Mouse (Mus musculus): ENCODE measurements around the gene Ciita. TPM values are rescaled to one million over a fixed set of nuclear protein-coding genes. Genes with fewer than 3 reads are reported as not detected.

Ciita gene
- polyA plus RNA-seq, 1 experiment, result 0.01 TPM

DNA sequence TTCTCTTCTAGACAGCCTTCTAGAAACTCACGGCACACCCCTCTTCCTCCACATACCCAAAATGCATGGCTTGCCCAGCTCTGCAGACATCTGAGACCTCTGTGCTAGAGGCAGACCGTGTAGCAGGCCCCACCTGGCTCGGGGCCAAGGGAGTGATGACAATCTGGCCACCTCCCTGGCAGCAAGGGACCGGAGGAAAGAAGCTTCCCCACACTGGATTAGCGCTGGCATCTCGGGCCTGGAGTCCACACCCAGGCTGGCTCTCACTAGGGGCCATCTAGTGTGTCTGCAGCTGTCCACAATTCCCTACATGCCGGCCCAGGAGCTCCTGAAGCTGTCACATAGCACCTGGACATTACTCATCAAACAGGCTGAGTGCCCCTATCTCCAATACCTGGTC, 54.7 kb downstream of the Ciita start:
- Histone ChIP-seq H3K27me3 (ENCODE audit: control insufficient read depth, insufficient read depth, insufficient read length) (no peaks in the 10 kb centered on the region), H3K79me2 (ENCODE audit: control insufficient read depth, insufficient read depth) (no peaks in the 10 kb centered on the region), H3K4me2 (ENCODE audit: low read depth) (no peak overlapping the region), H3ac (ENCODE audit: control insufficient read depth, insufficient read length) (no peak overlapping the region), H3K4me3 (no peak overlapping the region), H3K36me3 (ENCODE audit: control insufficient read depth, insufficient read depth) (no peaks in the 10 kb centered on the region)
- TF ChIP-seq E2F4 (IDR thresholded peaks at IDR 0.05; ENCODE audit: insufficient read depth) (no peak), MYOD1 (IDR thresholded peaks at IDR 0.05; ENCODE audit: control insufficient read depth in 1 of 3, insufficient read length in 2 of 3, low read depth in 2 of 3) (peak in 2 of 3 experiments; percentile 15 to 49), MYOG (IDR thresholded peaks at IDR 0.05; ENCODE audit: control insufficient read depth in 1 of 3, insufficient read depth in 1 of 3, insufficient read length in 2 of 3, low read depth in 2 of 3) (peak in 1 of 3 experiments; percentile 52)

DNA sequence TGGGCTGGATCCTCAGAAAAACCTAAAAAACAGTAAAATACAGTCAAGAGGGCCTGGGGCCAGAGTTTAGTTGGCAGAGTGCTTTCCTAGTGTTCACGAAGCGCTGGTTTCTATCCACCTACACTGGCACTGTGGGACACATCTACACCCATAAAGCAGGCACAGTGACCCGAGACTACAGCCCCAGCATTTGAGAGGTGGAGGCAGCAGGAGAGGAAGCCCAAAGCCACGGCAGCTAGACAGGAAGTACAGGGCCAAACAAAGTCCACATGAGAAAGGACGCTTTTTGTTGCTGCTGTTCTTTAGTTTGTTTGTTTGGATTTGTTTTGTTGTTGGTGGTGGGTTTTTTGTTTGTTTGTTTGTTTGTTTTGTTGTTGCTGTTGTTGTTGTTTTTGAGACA, 56.5 kb downstream of the Ciita start:
- no peak overlapping the region for H3K4me3 ChIP-seq
- no peaks in the 10 kb centered on the region for H3K36me3 ChIP-seq (ENCODE audit: control insufficient read depth, insufficient read depth)
- H3K27me3 ChIP-seq (ENCODE audit: control insufficient read depth, insufficient read depth, insufficient read length), result no peaks in the 10 kb centered on the region
- H3K79me2 ChIP-seq (ENCODE audit: control insufficient read depth, insufficient read depth), result peaks cover 7% of the 10 kb centered on the region
- no peak for TF ChIP-seq MYOD1 (IDR thresholded peaks at IDR 0.05; ENCODE audit: control insufficient read depth in 1 of 3, insufficient read length in 2 of 3, low read depth in 2 of 3)
- TF ChIP-seq MYOG (IDR thresholded peaks at IDR 0.05; ENCODE audit: control insufficient read depth in 1 of 3, insufficient read depth in 1 of 3, insufficient read length in 2 of 3, low read depth in 2 of 3), result no peak
- no peak for TF ChIP-seq SRF (IDR thresholded peaks at IDR 0.05; ENCODE audit: control insufficient read depth, insufficient read length, low read depth)
- no peak for TF ChIP-seq TCF3 (IDR thresholded peaks at IDR 0.05; ENCODE audit: insufficient read length, low read depth)
- TF ChIP-seq E2F4 (IDR thresholded peaks at IDR 0.05; ENCODE audit: insufficient read depth), result no peak
- TF ChIP-seq POLR2AphosphoS2 (IDR thresholded peaks at IDR 0.05; ENCODE audit: insufficient read length, low read depth), result no peak
- no peak for TF ChIP-seq REST (IDR thresholded peaks at IDR 0.05; ENCODE audit: insufficient read depth, insufficient read length)
- TF ChIP-seq USF1 (IDR thresholded peaks at IDR 0.05; ENCODE audit: low read depth), result no peak
- no peak for TF ChIP-seq TCF12 (IDR thresholded peaks at IDR 0.05; ENCODE audit: insufficient read depth, poor library complexity, severe bottlenecking)
- TF ChIP-seq CEBPB (IDR thresholded peaks at IDR 0.05; ENCODE audit: insufficient read depth, poor library complexity, severe bottlenecking), result no peak
- no peak for TF ChIP-seq POLR2A (IDR thresholded peaks at IDR 0.05; ENCODE audit: insufficient read length, low read depth)
- no peak for TF ChIP-seq MAX (IDR thresholded peaks at IDR 0.05; ENCODE audit: low read depth)
- H3K4me2 ChIP-seq (ENCODE audit: low read depth), result no peak overlapping the region
- no peak overlapping the region for H3ac ChIP-seq (ENCODE audit: control insufficient read depth, insufficient read length)

DNA sequence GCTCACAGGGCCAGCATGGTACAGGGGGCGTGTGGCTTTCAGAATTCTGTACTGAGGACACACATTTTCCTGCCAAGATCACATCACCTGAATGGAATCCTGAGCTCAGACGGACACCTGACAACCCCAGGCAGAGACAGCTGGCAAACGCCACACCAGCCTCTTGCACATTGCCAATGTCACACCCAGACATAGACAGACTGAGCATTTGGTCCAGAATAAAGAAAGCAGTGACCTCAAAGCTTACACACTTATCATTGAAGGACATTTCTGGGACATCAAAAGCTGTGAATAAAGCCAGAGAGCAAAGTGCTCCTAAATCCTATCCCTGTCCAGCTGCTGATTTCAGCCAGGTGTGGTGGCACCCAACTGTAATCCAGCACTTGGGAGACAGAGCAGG, 57.1 kb downstream of the Ciita start:
- H3K79me2 ChIP-seq (ENCODE audit: control insufficient read depth, insufficient read depth), result peaks cover 10% of the 10 kb centered on the region
- no peaks in the 10 kb centered on the region for H3K36me3 ChIP-seq (ENCODE audit: control insufficient read depth, insufficient read depth)
- no peak overlapping the region for H3K4me2 ChIP-seq (ENCODE audit: low read depth)
- H3K4me3 ChIP-seq, result no peak overlapping the region
- TF ChIP-seq REST (IDR thresholded peaks at IDR 0.05; ENCODE audit: insufficient read depth, insufficient read length) (no peak), MYOD1 (IDR thresholded peaks at IDR 0.05; ENCODE audit: control insufficient read depth in 1 of 3, insufficient read length in 2 of 3, low read depth in 2 of 3) (peak in 1 of 3 experiments; percentile 33), MYOG (IDR thresholded peaks at IDR 0.05; ENCODE audit: control insufficient read depth in 1 of 3, insufficient read depth in 1 of 3, insufficient read length in 2 of 3, low read depth in 2 of 3) (peak in 1 of 3 experiments; percentile 45)
- no peaks in the 10 kb centered on the region for H3K27me3 ChIP-seq (ENCODE audit: control insufficient read depth, insufficient read depth, insufficient read length)
- no peak overlapping the region for H3ac ChIP-seq (ENCODE audit: control insufficient read depth, insufficient read length)

DNA sequence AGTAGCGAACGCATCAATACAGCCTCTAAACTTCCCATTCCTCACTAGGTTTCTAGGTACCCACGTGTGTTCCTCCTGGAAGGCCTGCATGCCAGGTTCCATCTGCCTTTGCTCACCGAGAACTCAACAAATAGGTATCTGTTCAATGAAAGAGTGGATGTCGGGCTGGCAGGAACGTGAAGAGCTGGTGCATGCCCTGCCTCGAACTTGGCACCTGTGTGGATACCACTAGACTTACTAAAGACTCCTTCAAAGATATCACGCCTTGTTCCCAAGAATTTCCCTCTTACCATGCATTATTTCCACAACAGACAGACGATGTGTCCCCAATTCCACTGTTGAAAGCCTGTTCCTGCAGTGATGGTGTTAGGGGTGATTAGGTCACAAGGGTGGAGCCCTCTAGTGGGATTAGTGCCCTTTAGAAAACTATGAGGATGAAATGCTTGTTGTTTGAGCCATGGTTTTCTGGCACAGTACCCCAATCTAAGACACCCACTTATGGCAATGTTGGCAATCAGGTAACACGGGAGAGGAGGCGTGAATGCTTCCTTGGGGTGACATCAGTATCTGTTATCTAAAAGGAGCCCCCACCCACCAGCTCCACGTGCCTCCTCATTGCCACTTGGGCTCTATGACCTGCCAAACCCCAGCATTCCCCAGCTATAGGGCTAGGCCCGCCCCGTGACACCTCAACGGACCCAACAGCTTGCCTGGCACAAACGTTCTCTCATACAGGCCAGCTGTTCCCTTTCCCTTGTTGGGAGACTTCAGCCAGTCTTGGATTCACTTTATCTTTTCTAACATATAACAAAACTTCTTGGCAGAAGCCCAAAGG, 61.1 kb downstream of the Ciita start:
- Histone ChIP-seq H3ac (ENCODE audit: control insufficient read depth, insufficient read length) (peak overlapping the region; percentile 25), H3K36me3 (ENCODE audit: control insufficient read depth, insufficient read depth) (no peaks in the 10 kb centered on the region)
- TF ChIP-seq MAX (IDR thresholded peaks at IDR 0.05; ENCODE audit: low read depth) (no peak), MYOG (IDR thresholded peaks at IDR 0.05; ENCODE audit: control insufficient read depth in 1 of 3, insufficient read depth in 1 of 3, insufficient read length in 2 of 3, low read depth in 2 of 3) (peak in 1 of 3 experiments; percentile 21)

DNA sequence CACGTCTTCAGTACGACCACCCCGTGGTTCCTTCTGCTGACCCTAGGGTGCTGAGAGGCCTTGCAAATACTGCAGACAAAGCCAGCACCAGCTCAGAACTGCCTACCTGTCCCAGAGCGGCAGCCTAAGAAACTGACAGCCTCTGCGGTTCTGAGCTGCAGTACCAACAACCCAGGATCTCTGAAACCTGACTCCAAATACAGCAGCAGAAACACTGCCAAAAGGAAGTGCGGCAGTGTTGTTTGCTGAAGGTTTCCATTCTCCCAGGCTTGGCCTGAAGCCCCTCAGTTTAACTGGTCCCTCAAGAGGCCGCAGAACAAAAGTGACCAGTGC, 61.7 kb downstream of the Ciita start:
- no peaks in the 10 kb centered on the region for H3K36me3 ChIP-seq (ENCODE audit: control insufficient read depth, insufficient read depth)
- H3K4me3 ChIP-seq, result peak overlapping the region; percentile 49
- TF ChIP-seq MYOG (IDR thresholded peaks at IDR 0.05; ENCODE audit: control insufficient read depth in 1 of 3, insufficient read depth in 1 of 3, insufficient read length in 2 of 3, low read depth in 2 of 3) (no peak), TCF12 (IDR thresholded peaks at IDR 0.05; ENCODE audit: insufficient read depth, poor library complexity, severe bottlenecking) (no peak)
- H3ac ChIP-seq (ENCODE audit: control insufficient read depth, insufficient read length), result peak overlapping the region; percentile 25
- peaks cover 24% of the 10 kb centered on the region for H3K79me2 ChIP-seq (ENCODE audit: control insufficient read depth, insufficient read depth)
- H3K4me2 ChIP-seq (ENCODE audit: low read depth), result peak overlapping the region; percentile 96
- H3K27me3 ChIP-seq (ENCODE audit: control insufficient read depth, insufficient read depth, insufficient read length), result no peaks in the 10 kb centered on the region

More for the DNA sequence above, 61.1 kb downstream of the Ciita start:
- H3K4me2 ChIP-seq (ENCODE audit: low read depth), result peak overlapping the region; percentile 96
- H3K79me2 ChIP-seq (ENCODE audit: control insufficient read depth, insufficient read depth), result peaks cover 18% of the 10 kb centered on the region
- peak overlapping the region; percentile 49 for H3K4me3 ChIP-seq
- H3K27me3 ChIP-seq (ENCODE audit: control insufficient read depth, insufficient read depth, insufficient read length), result no peaks in the 10 kb centered on the region

All from myocyte (in vitro differentiated cells).